Mouse (Mus musculus) small intestine, adult 10 weeks (tissue): ENCODE results near the gene H2al1j. TPM values are rescaled to one million over a fixed set of nuclear protein-coding genes. Genes with fewer than 3 reads are reported as not detected.

Source experiments
- polyA plus RNA-seq: library from polyadenylated mRNA; stranded (reverse); fragments of 350-450 nt; fragmentation: Illumina TruSeq; extraction: RNeasy Lipid Tissue Mini Kit (QIAGEN cat#74804); gene quantifications from one replicate; pipeline ENCODE4 v1.2.3, GENCODE M21; 2014; ENCODE audit warnings: low replicate concordance

Gene H2al1j
- not detected for polyA plus RNA-seq

DNA sequence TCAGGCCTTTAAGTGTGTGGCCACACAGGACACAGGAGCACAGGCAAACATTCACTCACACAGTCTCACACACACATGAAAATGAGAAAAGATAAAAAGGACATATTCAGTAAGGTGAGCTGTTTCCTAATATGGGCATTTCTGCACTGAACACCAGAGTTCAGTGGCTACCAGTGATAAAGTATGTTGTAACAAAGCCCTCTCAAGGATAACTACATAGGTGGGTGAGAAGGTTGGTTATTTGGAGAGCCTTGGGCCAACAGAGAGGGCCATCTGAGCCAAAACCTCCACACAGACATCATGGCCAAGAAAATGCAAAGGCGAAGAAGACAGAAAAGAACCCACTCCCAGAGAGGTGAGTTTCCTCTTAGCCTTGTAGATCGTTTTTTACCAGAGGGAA lies at the start of gene H2al1j:
H2al1j (plus strand) TSS at position 301 of the 400 bp plus-strand sequence.

DNA sequence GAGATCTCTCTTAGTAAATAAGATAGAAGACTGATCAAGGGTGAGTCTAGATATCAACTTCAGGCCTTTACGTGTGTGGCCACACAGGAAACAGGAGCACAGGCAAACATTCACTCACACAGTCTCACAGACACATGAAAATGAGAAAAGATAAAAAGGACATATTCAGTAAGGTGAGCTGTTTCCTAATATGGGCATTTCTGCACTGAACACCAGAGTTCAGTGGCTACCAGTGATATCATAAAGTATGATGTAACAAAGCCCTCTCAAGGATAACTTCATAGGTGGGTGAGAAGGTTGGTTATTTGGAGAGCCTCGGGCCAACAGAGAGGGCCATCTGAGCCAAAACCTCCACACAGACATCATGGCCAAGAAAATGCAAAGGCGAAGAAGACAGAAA lies 28.7 kb upstream of the H2al1j start, which contains the start of gene H2al1a:
H2al1a (plus strand) TSS at position 301 of the 400 bp plus-strand sequence.

DNA sequence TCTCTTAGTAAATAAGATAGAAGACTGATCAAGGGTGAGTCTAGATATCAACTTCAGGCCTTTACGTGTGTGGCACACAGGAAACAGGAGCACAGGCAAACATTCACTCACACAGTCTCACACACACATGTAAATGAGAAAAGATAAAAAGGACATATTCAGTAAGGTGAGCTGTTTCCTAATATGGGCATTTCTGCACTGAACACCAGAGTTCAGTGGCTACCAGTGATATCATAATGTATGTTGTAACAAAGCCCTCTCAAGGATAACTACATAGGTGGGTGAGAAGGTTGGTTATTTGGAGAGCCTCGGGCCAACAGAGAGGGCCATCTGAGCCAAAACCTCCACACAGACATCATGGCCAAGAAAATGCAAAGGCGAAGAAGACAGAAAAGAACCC lies 25.5 kb upstream of the H2al1j start, which contains the start of gene H2al1b:
H2al1b (plus strand) TSS at position 301 of the 400 bp plus-strand sequence.

DNA sequence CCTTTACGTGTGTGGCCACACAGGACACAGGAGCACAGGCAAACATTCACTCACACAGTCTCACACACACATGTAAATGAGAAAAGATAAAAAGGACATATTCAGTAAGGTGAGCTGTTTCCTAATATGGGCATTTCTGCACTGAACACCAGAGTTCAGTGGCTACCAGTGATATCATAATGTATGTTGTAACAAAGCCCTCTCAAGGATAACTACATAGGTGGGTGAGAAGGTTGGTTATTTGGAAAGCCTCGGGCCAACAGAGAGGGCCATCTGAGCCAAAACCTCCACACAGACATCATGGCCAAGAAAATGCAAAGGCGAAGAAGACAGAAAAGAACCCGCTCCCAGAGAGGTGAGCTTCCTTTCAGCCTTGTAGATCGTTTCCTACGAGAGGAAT lies 22.3 kb upstream of the H2al1j start, which contains the start of gene H2al1c:
H2al1c (plus strand) TSS at position 301 of the 400 bp plus-strand sequence.

DNA sequence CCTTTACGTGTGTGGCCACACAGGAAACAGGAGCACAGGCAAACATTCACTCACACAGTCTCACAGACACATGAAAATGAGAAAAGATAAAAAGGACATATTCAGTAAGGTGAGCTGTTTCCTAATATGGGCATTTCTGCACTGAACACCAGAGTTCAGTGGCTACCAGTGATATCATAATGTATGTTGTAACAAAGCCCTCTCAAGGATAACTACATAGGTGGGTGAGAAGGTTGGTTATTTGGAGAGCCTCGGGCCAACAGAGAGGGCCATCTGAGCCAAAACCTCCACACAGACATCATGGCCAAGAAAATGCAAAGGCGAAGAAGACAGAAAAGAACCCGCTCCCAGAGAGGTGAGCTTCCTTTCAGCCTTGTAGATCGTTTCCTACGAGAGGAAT lies 19.1 kb upstream of the H2al1j start, which contains the start of gene H2al1d:
H2al1d (plus strand) TSS at position 301 of the 400 bp plus-strand sequence.

DNA sequence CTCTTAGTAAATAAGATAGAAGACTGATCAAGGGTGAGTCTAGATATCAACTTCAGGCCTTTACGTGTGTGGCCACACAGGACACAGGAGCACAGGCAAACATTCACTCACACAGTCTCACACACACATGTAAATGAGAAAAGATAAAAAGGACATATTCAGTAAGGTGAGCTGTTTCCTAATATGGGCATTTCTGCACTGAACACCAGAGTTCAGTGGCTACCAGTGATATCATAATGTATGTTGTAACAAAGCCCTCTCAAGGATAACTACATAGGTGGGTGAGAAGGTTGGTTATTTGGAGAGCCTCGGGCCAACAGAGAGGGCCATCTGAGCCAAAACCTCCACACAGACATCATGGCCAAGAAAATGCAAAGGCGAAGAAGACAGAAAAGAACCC lies 16.0 kb upstream of the H2al1j start, which contains the start of gene H2al1e:
H2al1e (plus strand) TSS at position 301 of the 400 bp plus-strand sequence.

DNA sequence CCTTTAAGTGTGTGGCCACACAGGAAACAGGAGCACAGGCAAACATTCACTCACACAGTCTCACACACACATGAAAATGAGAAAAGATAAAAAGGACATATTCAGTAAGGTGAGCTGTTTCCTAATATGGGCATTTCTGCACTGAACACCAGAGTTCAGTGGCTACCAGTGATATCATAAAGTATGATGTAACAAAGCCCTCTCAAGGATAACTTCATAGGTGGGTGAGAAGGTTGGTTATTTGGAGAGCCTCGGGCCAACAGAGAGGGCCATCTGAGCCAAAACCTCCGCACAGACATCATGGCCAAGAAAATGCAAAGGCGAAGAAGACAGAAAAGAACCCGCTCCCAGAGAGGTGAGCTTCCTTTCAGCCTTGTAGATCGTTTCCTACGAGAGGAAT lies 12.8 kb upstream of the H2al1j start, which contains the start of gene H2al1f:
H2al1f (plus strand) TSS at position 301 of the 400 bp plus-strand sequence.

DNA sequence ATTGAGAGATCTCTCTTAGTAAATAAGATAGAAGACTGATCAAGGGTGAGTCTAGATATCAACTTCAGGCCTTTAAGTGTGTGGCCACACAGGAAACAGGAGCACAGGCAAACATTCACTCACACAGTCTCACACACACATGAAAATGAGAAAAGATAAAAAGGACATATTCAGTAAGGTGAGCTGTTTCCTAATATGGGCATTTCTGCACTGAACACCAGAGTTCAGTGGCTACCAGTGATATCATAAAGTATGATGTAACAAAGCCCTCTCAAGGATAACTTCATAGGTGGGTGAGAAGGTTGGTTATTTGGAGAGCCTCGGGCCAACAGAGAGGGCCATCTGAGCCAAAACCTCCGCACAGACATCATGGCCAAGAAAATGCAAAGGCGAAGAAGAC lies 9.7 kb upstream of the H2al1j start, which contains the start of gene H2al1g:
H2al1g (plus strand) TSS at position 301 of the 400 bp plus-strand sequence.

DNA sequence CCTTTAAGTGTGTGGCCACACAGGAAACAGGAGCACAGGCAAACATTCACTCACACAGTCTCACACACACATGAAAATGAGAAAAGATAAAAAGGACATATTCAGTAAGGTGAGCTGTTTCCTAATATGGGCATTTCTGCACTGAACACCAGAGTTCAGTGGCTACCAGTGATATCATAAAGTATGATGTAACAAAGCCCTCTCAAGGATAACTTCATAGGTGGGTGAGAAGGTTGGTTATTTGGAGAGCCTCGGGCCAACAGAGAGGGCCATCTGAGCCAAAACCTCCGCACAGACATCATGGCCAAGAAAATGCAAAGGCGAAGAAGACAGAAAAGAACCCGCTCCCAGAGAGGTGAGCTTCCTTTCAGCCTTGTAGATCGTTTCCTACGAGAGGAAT lies 6.4 kb upstream of the H2al1j start, which contains the start of gene H2al1h:
H2al1h (plus strand) TSS at position 301 of the 400 bp plus-strand sequence.

DNA sequence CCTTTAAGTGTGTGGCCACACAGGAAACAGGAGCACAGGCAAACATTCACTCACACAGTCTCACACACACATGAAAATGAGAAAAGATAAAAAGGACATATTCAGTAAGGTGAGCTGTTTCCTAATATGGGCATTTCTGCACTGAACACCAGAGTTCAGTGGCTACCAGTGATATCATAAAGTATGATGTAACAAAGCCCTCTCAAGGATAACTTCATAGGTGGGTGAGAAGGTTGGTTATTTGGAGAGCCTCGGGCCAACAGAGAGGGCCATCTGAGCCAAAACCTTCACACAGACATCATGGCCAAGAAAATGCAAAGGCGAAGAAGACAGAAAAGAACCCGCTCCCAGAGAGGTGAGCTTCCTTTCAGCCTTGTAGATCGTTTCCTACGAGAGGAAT lies 3.3 kb upstream of the H2al1j start, which contains the start of gene H2al1i:
H2al1i (plus strand) TSS at position 301 of the 400 bp plus-strand sequence.

Other genes with a start within 250 kb of the H2al1j start
- not detected for gene H2al1a, start 28.6 kb upstream of the H2al1j start, polyA plus RNA-seq
- not detected for gene H2al1b, start 25.4 kb upstream of the H2al1j start, polyA plus RNA-seq
- gene H2al1c, start 22.2 kb upstream of the H2al1j start, polyA plus RNA-seq, result not detected
- not detected for gene H2al1d, start 19.0 kb upstream of the H2al1j start, polyA plus RNA-seq
- not detected for gene H2al1e, start 15.9 kb upstream of the H2al1j start, polyA plus RNA-seq
- gene H2al1f, start 12.7 kb upstream of the H2al1j start, polyA plus RNA-seq, result not detected
- gene H2al1g, start 9.6 kb upstream of the H2al1j start, polyA plus RNA-seq, result not detected
- gene H2al1h, start 6.3 kb upstream of the H2al1j start, polyA plus RNA-seq, result not detected
- not detected for gene H2al1i, start 3.2 kb upstream of the H2al1j start, polyA plus RNA-seq